Mouse (Mus musculus) ES-E14 (cell line): Measurements from ENCODE around the gene Cop1.

Experiments
- CHD2 ChIP-seq: IDR thresholded peaks from 2 replicates; pipeline ENCODE4 v1.6.1; 2014; ENCODE audit warnings: mild to moderate bottlenecking, low read depth, low read length, inconsistent platforms
- HCFC1 ChIP-seq: IDR thresholded peaks from 2 replicates; pipeline ENCODE4 v1.6.1; 2012; ENCODE audit warnings: low read length, inconsistent platforms, borderline replicate concordance; ENCODE audit not compliant: insufficient read depth
- MAFK ChIP-seq: IDR thresholded peaks from 2 replicates; pipeline ENCODE4 v1.6.1; 2014; ENCODE audit warnings: mild to moderate bottlenecking, low read depth, low read length, inconsistent platforms; ENCODE audit not compliant: insufficient read depth
- ZNF384 ChIP-seq: IDR thresholded peaks from 2 replicates; pipeline ENCODE4 v1.6.1; 2012; ENCODE audit warnings: low read depth, low read length, inconsistent platforms

DNA sequence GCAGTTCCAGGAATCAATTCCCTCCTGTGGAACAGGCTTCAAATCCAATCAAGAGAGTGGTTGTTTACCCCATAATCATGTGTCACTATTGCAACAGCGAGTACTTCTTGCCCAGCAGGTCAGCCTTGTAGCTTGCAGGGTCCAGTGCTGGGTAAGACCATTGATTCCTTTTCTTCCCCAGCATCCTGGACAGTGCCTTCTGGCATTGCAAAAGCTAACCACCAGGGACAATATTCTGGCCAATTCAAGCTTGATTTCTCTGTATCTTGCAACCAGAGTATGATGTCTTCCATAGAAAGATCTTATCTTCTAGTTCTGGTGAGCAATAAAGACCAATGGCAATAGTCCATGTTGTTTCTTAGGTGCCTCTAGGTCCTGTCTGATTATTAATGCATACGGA, 150.8 kb downstream of the Cop1 start:
- TF ChIP-seq CHD2: no peak
- TF ChIP-seq HCFC1: no peak
- no peak for TF ChIP-seq MAFK
- TF ChIP-seq ZNF384: no peak
